Mouse (Mus musculus) ES-Bruce4 (cell line): Measurements from ENCODE around the gene Stk24. TPM values are rescaled to one million over a fixed set of nuclear protein-coding genes. Genes with fewer than 3 reads are reported as not detected.
"Not testable (repeated sequence)": the region's sequence is repeated elsewhere in the genome, so short reads cannot be mapped to it uniquely, and the experiment has no call there.

Source experiments
- H3K27ac ChIP-seq: 2 replicates; pipeline ENCODE4 v1.5.1; 2012; ENCODE audit warnings: low read length, inconsistent platforms; ENCODE audit not compliant: insufficient read depth
- H3K27me3 ChIP-seq: 2 replicates; pipeline ENCODE4 v1.6.1; 2012; ENCODE audit warnings: mild to moderate bottlenecking, low read length, inconsistent platforms; ENCODE audit not compliant: control insufficient read depth, poor library complexity, insufficient read depth, severe bottlenecking
- H3K36me3 ChIP-seq: 2 replicates; pipeline ENCODE4 v1.6.1; 2012; ENCODE audit warnings: inconsistent platforms, mild to moderate bottlenecking, low read length, moderate library complexity; ENCODE audit not compliant: control insufficient read depth, poor library complexity, insufficient read depth, severe bottlenecking
- H3K4me1 ChIP-seq: one replicate; pipeline ENCODE4 v1.8.1; 2011; ENCODE audit warnings: low read length; ENCODE audit not compliant: control insufficient read depth, insufficient read depth
- H3K4me3 ChIP-seq: 2 replicates; pipeline ENCODE4 v1.5.1; 2011; ENCODE audit warnings: low read depth, mild to moderate bottlenecking, low read length
- H3K9ac ChIP-seq: 2 replicates; pipeline ENCODE4 v1.6.1; 2012; ENCODE audit warnings: low read depth, mild to moderate bottlenecking, inconsistent platforms; ENCODE audit not compliant: poor library complexity, severe bottlenecking
- H3K9me3 ChIP-seq: replicated peaks from 2 replicates; pipeline ENCODE4 v1.6.1; 2012; ENCODE audit warnings: mild to moderate bottlenecking, low read length, inconsistent platforms; ENCODE audit not compliant: control insufficient read depth, poor library complexity, insufficient read depth, severe bottlenecking
- CTCF ChIP-seq: IDR thresholded peaks from one replicate; pipeline ENCODE4 v1.8.1; 2011; ENCODE audit warnings: low read depth, low read length
- EP300 ChIP-seq: IDR thresholded peaks from 2 replicates; pipeline ENCODE4 v1.6.1; 2011; ENCODE audit warnings: low read depth, low read length; ENCODE audit not compliant: insufficient read depth
- POLR2A ChIP-seq: IDR thresholded peaks from one replicate; pipeline ENCODE4 v1.8.1; 2011; ENCODE audit warnings: low read length; ENCODE audit not compliant: insufficient read depth
- polyA plus RNA-seq: library from polyadenylated mRNA; stranded (reverse); fragments of >200 nt; gene quantifications from 2 replicates; pipeline ENCODE4 v1.2.4, GENCODE M21; 2011; ENCODE audit warnings: low read depth; ENCODE audit not compliant: missing spikeins, insufficient read depth, insufficient read length

The Stk24 gene
- polyA plus RNA-seq, 1 experiment, result 135 TPM

DNA sequence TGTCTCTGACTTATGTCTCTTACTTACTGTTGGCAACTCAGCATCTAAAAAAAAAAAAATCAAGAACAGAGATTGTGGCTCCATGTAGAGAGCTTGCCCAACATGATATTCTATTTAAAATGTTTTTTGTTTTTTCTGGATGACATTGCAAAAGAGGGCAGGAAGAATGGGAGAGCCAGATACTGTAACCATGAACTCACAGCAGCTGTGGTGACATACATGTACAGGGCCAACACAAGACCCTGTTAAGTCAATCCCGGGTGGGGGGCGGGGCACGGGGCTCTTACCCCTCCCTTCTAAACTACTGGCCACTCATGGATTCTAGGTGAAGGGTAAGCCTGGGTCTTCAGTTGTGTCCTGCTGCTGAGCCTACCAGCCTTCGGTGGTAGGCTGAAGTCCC, 42.2 kb upstream of the Stk24 start:
- no peak overlapping the region for H3K9ac ChIP-seq
- H3K36me3 ChIP-seq, result no peaks in the 10 kb centered on the region
- H3K9me3 ChIP-seq, result no peaks in the 10 kb centered on the region
- no peaks in the 10 kb centered on the region for H3K27me3 ChIP-seq
- H3K4me1 ChIP-seq, result peaks cover 2% of the 10 kb centered on the region
- no peak overlapping the region for H3K4me3 ChIP-seq
- no peak overlapping the region for H3K27ac ChIP-seq
- TF ChIP-seq POLR2A (no peak), CTCF (no peak), EP300 (no peak)

DNA sequence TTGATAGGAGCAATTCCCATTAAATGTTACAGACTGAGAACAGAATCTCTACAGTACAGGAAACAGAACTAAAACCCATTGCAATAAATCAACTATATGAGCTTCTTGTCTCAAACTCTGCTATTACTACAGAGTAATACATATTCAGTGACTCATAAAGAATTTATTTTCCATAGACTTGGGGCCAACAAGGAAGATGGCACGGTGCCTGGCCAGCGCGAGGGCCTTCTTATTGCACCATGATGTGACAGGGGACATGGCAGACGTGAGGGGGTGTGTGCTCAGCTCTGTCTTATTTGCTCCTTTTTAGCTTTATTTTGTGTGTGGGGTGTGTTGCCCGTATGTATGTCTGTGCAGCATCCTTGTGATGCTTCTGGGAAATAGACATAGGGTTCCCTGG, 37.8 kb upstream of the Stk24 start:
- Histone ChIP-seq H3K27ac (no peak overlapping the region), H3K4me1 (no peaks in the 10 kb centered on the region), H3K27me3 (no peaks in the 10 kb centered on the region), H3K9ac (no peak overlapping the region), H3K4me3 (no peak overlapping the region), H3K9me3 (no peaks in the 10 kb centered on the region), H3K36me3 (no peaks in the 10 kb centered on the region)
- TF ChIP-seq POLR2A (no peak), CTCF (no peak), EP300 (no peak)

DNA sequence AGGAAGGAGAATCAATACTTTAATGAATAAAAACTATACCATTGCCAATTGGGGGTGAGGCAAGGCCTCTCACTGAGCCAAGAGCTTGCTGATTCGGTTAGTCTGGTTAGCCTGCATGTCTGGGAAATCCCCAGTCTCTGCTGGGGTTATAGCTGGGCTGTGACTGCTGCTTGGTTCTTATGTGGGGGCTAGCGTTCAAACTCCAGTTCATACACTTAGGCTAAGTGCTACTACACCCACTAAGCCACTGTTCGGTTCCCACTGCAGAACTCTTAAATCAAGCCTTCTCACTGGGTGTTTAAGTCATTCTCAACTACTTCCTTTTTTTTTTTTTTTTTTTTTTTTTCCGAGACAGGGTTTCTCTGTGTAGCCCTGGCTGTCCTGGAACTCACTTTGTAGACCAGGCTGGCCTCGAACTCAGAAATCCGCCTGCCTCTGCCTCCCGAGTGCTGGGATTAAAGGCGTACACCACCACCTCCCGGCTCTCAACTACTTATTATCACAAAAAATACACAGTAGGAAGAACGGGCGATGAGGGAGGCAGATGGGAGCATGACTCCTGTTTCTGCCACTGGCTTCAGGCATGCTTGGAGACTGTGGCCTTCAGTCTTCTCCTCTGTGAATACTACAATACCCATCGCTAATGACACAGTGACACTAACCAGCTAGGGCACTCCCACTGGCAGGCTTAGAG, 37.0 kb upstream of the Stk24 start:
- H3K9me3 ChIP-seq, result no peaks in the 10 kb centered on the region
- no peak for TF ChIP-seq EP300
- TF ChIP-seq CTCF, result no peak
- no peak for TF ChIP-seq POLR2A
- no peak overlapping the region for H3K27ac ChIP-seq
- no peaks in the 10 kb centered on the region for H3K27me3 ChIP-seq
- no peak overlapping the region for H3K9ac ChIP-seq
- no peaks in the 10 kb centered on the region for H3K4me1 ChIP-seq
- no peaks in the 10 kb centered on the region for H3K36me3 ChIP-seq
- H3K4me3 ChIP-seq, result no peak overlapping the region

DNA sequence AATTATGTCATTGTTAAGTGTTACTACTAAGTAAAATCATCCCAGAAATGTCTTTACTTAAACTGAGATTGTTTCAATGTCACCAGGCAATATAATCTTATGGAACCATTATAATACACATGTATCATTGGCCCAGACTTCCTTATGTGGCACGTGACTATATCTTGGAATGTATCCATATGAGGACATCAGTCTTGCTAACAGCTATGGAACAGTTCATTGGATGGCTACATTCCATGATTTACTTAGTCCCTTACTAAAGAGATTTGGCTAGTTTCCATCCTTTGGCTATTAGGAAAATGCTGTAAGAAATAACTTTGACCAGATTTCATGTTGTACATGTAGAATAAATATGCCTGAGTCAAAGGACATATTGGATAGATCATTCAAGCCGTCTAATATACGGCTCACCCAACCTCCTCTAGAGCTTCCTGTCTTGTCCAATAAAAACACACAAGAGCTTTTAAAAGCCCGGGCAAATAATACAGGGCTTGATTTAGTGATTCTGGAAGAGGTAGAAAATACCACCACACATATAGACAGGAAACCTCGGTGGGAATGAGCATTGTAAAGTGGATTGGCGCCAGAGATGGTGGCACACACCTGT, 34.9 kb upstream of the Stk24 start:
- Histone ChIP-seq H3K4me1 (no peaks in the 10 kb centered on the region), H3K4me3 (no peak overlapping the region), H3K36me3 (no peaks in the 10 kb centered on the region), H3K27me3 (no peaks in the 10 kb centered on the region), H3K9ac (no peak overlapping the region), H3K27ac (no peak overlapping the region), H3K9me3 (no peaks in the 10 kb centered on the region)
- TF ChIP-seq CTCF, result no peak
- no peak for TF ChIP-seq POLR2A
- no peak for TF ChIP-seq EP300

DNA sequence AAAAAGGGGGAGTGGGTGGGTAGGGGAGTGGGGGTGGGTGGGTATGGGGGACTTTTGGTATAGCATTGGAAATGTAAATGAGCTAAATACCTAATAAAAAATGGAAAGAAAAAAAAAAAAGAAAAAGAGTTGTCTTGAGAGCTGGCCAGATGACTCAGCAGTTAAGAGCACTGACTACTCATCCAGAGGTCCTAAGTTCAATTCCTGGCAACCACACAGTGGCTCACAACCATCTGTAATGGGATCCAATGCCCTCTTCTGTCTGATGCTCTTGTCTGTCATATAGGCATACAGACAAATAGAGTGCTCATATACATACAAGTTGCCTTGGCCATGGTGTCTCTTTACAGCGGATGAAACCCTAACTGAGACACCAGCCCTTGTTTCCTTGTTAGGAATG, 33.9 kb upstream of the Stk24 start:
- not testable (repeated sequence) for H3K9ac ChIP-seq, H3K27me3 ChIP-seq, H3K9me3 ChIP-seq, H3K27ac ChIP-seq, H3K4me3 ChIP-seq, H3K36me3 ChIP-seq, H3K4me1 ChIP-seq

DNA sequence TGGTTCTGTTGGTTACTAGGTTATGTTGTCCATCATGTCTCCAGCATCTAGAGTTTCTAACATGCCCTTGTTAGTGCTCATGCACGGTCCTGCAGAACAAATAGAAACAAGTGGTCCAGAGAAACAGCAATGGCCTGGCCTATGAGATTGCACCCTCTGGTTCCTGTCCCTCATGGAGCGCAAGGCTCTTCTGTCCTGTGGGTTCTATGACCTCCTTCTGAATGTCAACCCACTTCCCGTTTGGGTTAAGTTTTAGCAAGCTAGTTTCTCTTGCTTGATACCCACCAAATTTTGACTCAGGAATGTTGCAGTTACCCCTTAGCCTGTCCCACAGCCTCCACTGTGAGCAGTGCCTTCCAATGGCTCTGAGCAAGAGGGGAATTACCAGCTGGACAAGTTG, 29.1 kb upstream of the Stk24 start:
- H3K9ac ChIP-seq, result no peak overlapping the region
- TF ChIP-seq EP300 (no peak), CTCF (no peak)
- H3K4me3 ChIP-seq, result no peak overlapping the region
- H3K36me3 ChIP-seq, result no peaks in the 10 kb centered on the region
- no peaks in the 10 kb centered on the region for H3K27me3 ChIP-seq
- H3K4me1 ChIP-seq, result no peaks in the 10 kb centered on the region
- H3K9me3 ChIP-seq, result no peaks in the 10 kb centered on the region
- no peak overlapping the region for H3K27ac ChIP-seq
